Mouse (Mus musculus): ENCODE measurements at regions not wholly inside any gene's neighbourhood (a gene's known extent, or its start where the extent isn't known, plus 50 kb on each side); places are given as distances from the start of the nearest gene placed in this dataset.
"Not testable (repeated sequence)": the region's sequence is repeated elsewhere in the genome, so short reads cannot be mapped to it uniquely, and the experiment has no call there.

DNA sequence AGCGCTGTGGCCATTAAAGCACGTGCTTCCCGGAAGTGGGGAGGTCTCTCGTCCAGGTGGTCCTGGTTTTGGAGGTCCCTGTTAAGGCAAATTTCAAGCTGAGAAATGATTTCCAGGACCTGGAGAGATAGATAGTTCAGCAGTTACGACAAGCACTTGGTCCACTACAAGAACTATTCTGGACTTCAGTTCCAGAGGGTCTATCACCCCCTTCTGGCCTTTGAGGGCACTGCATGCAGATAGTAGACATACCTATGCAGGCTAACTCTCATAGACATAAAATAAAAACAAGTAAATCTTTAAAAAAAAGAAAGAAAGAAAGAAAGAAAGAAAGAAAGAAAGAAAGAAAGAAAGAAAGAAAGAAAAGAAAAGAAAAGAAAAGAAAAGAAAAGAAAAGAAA is 415.2 kb upstream of the Cdh5 start:
- TF ChIP-seq CTCF (IDR thresholded peaks at IDR 0.05; ENCODE audit: low read depth, low read length); GATA1 (IDR thresholded peaks at IDR 0.05; ENCODE audit: borderline replicate concordance, low read length): not testable (repeated sequence)

Measured in G1E (cell line).